8 mouse cellular contexts compared by ENCODE assay signal in the genomic region with DNA sequence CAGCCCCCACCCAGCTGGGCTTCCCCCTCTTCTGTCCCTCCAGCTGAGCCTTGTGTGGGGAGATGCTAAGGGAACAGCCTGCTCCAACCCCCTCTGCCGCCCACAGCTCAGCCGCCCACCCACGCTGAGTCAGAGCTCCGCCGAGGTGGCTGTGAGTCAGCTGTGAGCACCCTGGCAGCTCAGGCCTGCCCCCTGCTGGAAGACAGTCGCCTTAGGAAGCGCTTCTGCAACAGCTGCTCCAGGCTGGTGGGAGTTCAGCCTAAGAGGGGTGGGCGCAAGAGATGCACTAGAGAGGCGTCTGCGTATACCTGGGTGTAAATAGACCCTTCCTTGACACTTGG. TPM values are rescaled to one million over a fixed set of nuclear protein-coding genes. Genes with fewer than 3 reads are reported as not detected.
A peak's percentile ranks its signal among the peaks of the same experiment; 100 is the strongest.
DNase-seq lines count a peak whose midpoint lies in the region; ATAC-seq lines count a peak whose summit lies in the region.

No protein-coding gene starts in this region.

- H3K9ac ChIP-seq in hindbrain, embryonic 11.5 days (ENCODE audit: low read depth, low read length), result peak overlapping the region; percentile 27; the same call in 1 of the 2 replicates

- H3K27me3 ChIP-seq in hindbrain, embryonic 11.5 days (ENCODE audit: control insufficient read depth, insufficient read depth, low read length), result no peaks in the 10 kb centered on the region

- peak overlapping the region; percentile 17; the same call in 1 of the 2 replicates for H3K4me2 ChIP-seq in hindbrain, embryonic 11.5 days (replicated peaks; ENCODE audit: low read depth, low read length)

- no peaks in the 10 kb centered on the region for H3K9me3 ChIP-seq in hindbrain, embryonic 11.5 days (ENCODE audit: control insufficient read depth, low read length)

- no peak overlapping the region for H3K4me3 ChIP-seq in hindbrain, embryonic 11.5 days (ENCODE audit: low read depth, low read length)

- no peak overlapping the region for H3K27ac ChIP-seq in hindbrain, embryonic 11.5 days (ENCODE audit: low read depth, low read length)

- ATAC-seq in hindbrain, embryonic 11.5 days (ENCODE audit: low FRiP score), result peak; percentile 56; the same call in 1 of the 2 replicates

- 15% methylated on average over 10 of the region's 10 CpGs for WGBS in hindbrain, embryonic 11.5 days

- no peaks in the 10 kb centered on the region for H3K36me3 ChIP-seq in hindbrain, embryonic 11.5 days (ENCODE audit: control insufficient read depth, insufficient read depth, low read length)

- H3K4me1 ChIP-seq in hindbrain, embryonic 11.5 days (replicated peaks; ENCODE audit: control insufficient read depth, insufficient read depth, low read length), result peaks cover 18% of the 10 kb centered on the region

- peak; percentile 19 for DNase-seq in MEL-GATA-1-ER (ENCODE audit: extremely low read depth, low read depth)
- DNase-seq in cerebellum, adult 9-10 months, result peak; percentile 82
- DNase-seq in frontal cortex, adult 2 months (ENCODE audit: extremely low spot score in 1 of 2, low spot score in 1 of 2), result peak; percentile 91 to 99
- DNase-seq in hindbrain, embryonic 11.5 days (ENCODE audit: low spot score), result peak; percentile 93
- peak; percentile 97 to 98 for DNase-seq in layer of hippocampus, postnatal 10 days (ENCODE audit: low spot score in 2 of 2)
- peak; percentile 88 for DNase-seq in lung, postnatal 25 days (ENCODE audit: low spot score)
- DNase-seq in retina, embryonic 14.5 days (ENCODE audit: low spot score), result peak; percentile 96
- peak; percentile 87 to 89 for DNase-seq in thymus, postnatal 36 days

RNA-seq across cellular contexts. Expression of a gene that starts 48.7 kb away (rescaled TPM):
- 229 and 240 TPM in 2 replicates for polyA plus RNA-seq in frontal cortex, adult 2 months (2012; rRNA removed)
- polyA plus RNA-seq in hindbrain, embryonic 11.5 days (2014; fragmentation: Nextera tagmentation; extraction: Ambion mirVana), result 10.1 and 11.5 TPM in 2 replicates
- 100 to 1,000 TPM in 1 of 2 experiments, 10 to 100 TPM in 1; 96.2 to 102 TPM for total RNA-seq in layer of hippocampus, postnatal 10 days (2021)

RNA-seq across cellular contexts. Expression of a gene that starts 55.7 kb away (rescaled TPM):
- 182 and 188 TPM in 2 replicates for polyA plus RNA-seq in frontal cortex, adult 2 months (2012; rRNA removed)
- 1.9 TPM in 2 replicates for polyA plus RNA-seq in hindbrain, embryonic 11.5 days (2014; fragmentation: Nextera tagmentation; extraction: Ambion mirVana)
- total RNA-seq in layer of hippocampus, postnatal 10 days (2021), result 100 to 1,000 TPM; 136 to 148 TPM

Comparison
In these comparisons a context has a peak if more than half of its experiments do, and no peak if none do; other contexts are left out.
1. DNase-seq: peak in every context shown above with its lines; median percentile 98 in layer of hippocampus, postnatal 10 days; 96 in retina, embryonic 14.5 days; 95 in frontal cortex, adult 2 months; 93 in hindbrain, embryonic 11.5 days; 88 in lung, postnatal 25 days; 88 in thymus, postnatal 36 days; 82 in cerebellum, adult 9-10 months; 19 in MEL-GATA-1-ER.
2. RNA of a gene that starts 48.7 kb away (polyA plus RNA-seq): 229 to 240 TPM in frontal cortex, adult 2 months; 10.1 to 11.5 TPM in hindbrain, embryonic 11.5 days; every median in the first group is over 10 times any median in the second.
3. RNA of a gene that starts 55.7 kb away (polyA plus RNA-seq): 182 to 188 TPM in frontal cortex, adult 2 months; 1.9 TPM in hindbrain, embryonic 11.5 days; every median in the first group is over 10 times any median in the second.